Mouse (Mus musculus) neural tube, embryonic 12.5 days (tissue): Measurements from ENCODE around the gene Eif2b3. TPM values are rescaled to one million over a fixed set of nuclear protein-coding genes. Genes with fewer than 3 reads are reported as not detected.

Source experiments
- ATAC-seq: fragments of 200-750 bp; cut with Nextera tagmentation; 2 replicates; pipeline ENCODE4 v1.8.0; 2017; ENCODE audit warnings: low read depth, mild to moderate bottlenecking, moderate TSS enrichment, moderate library complexity; ENCODE audit not compliant: low FRiP score
- H3K27ac ChIP-seq: fragments of 300-500 bp; sonication (generic); 2 replicates; pipeline ENCODE4 v1.5.1; 2016
- H3K27me3 ChIP-seq: fragments of 300-500 bp; sonication (generic); replicated peaks from 2 replicates; pipeline ENCODE4 v1.6.1; 2016; ENCODE audit warnings: mild to moderate bottlenecking
- H3K36me3 ChIP-seq: fragments of 300-500 bp; sonication (generic); 2 replicates; pipeline ENCODE4 v1.6.1; 2016; ENCODE audit warnings: mild to moderate bottlenecking
- H3K4me1 ChIP-seq: fragments of 300-500 bp; sonication (generic); 2 replicates; pipeline ENCODE4 v1.6.1; 2016
- H3K4me2 ChIP-seq: fragments of 300-500 bp; sonication (generic); replicated peaks from 2 replicates; pipeline ENCODE4 v1.6.1; 2016; ENCODE audit warnings: mild to moderate bottlenecking
- H3K4me3 ChIP-seq: fragments of 300-500 bp; sonication (generic); 2 replicates; pipeline ENCODE4 v1.5.1; 2016
- H3K9ac ChIP-seq: fragments of 300-500 bp; sonication (generic); 2 replicates; pipeline ENCODE4 v1.6.1; 2016; ENCODE audit warnings: mild to moderate bottlenecking
- H3K9me3 ChIP-seq: fragments of 300-500 bp; sonication (generic); 2 replicates; pipeline ENCODE4 v1.6.1; 2016; ENCODE audit warnings: mild to moderate bottlenecking
- WGBS: fragments of 180-500 bp; shearing (Covaris S2); methylation state at CpG from one replicate; pipeline ENCODE4 v1.1.7; 2016; 5-methylcytosine and 5-hydroxymethylcytosine counted together
- polyA plus RNA-seq: library from polyadenylated mRNA; unstranded; fragments of >200 nt; fragmentation: Nextera tagmentation; extraction: Ambion mirVana; gene quantifications from 2 replicates; pipeline ENCODE4 v1.2.1, GENCODE M21; 2016

Gene Eif2b3
- polyA plus RNA-seq, 1 experiment from 2014 or later, result 48.6 TPM

- H3K27ac ChIP-seq, result no peak overlapping the region
- 47% methylated on average over 7 of the region's 7 CpGs for WGBS
Observed at GRCm38 (mm10) chr4:117101218-117101617, 82.0 kb downstream of the Eif2b3 start.

GRCm38 (mm10) chr4:117104672-117105071 is 85.5 kb downstream of the Eif2b3 start:
- no peak overlapping the region for H3K27ac ChIP-seq
- no peaks in the 10 kb centered on the region for H3K9me3 ChIP-seq
- no peak for ATAC-seq
- H3K4me3 ChIP-seq, result no peak overlapping the region
- no peak overlapping the region for H3K4me2 ChIP-seq
- H3K27me3 ChIP-seq, result no peaks in the 10 kb centered on the region
- no peaks in the 10 kb centered on the region for H3K4me1 ChIP-seq
- H3K36me3 ChIP-seq, result peaks cover 20% of the 10 kb centered on the region
- no peak overlapping the region for H3K9ac ChIP-seq
- WGBS, result 86% methylated on average over 10 of the region's 10 CpGs

More at GRCm38 (mm10) chr4:117101218-117101617, 82.0 kb downstream of the Eif2b3 start:
- no peaks in the 10 kb centered on the region for H3K9me3 ChIP-seq
- ATAC-seq, result no peak
- 0 out of 2 replicates have a peak, but pooled peaks cover 3% of the 10 kb centered on the region for H3K36me3 ChIP-seq
- H3K4me1 ChIP-seq, result peaks cover 21% of the 10 kb centered on the region
- no peaks in the 10 kb centered on the region; the same call in 1 of the 2 replicates for H3K27me3 ChIP-seq
- H3K4me2 ChIP-seq, result no peak overlapping the region
- no peak overlapping the region for H3K9ac ChIP-seq
- no peak overlapping the region for H3K4me3 ChIP-seq

- Histone ChIP-seq H3K4me2 (no peak overlapping the region), H3K9ac (no peak overlapping the region), H3K27ac (no peak overlapping the region), H3K4me3 (no peak overlapping the region), H3K27me3 (no peaks in the 10 kb centered on the region), H3K9me3 (no peaks in the 10 kb centered on the region), H3K36me3 (peaks cover 24% of the 10 kb centered on the region), H3K4me1 (no peaks in the 10 kb centered on the region)
- 82% methylated on average over 10 of the region's 10 CpGs for WGBS
- ATAC-seq, result no peak
Observed at GRCm38 (mm10) chr4:117105127-117105526, 85.9 kb downstream of the Eif2b3 start.

- Histone ChIP-seq H3K4me3 (no peak overlapping the region), H3K27me3 (no peaks in the 10 kb centered on the region), H3K9ac (no peak overlapping the region), H3K27ac (no peak overlapping the region), H3K9me3 (no peaks in the 10 kb centered on the region), H3K4me2 (no peak overlapping the region), H3K36me3 (peaks cover 40% of the 10 kb centered on the region), H3K4me1 (no peaks in the 10 kb centered on the region)
- no peak for ATAC-seq
- WGBS, result 93% methylated on average over 18 of the region's 18 CpGs
Observed at GRCm38 (mm10) chr4:117107813-117108523, 88.8 kb downstream of the Eif2b3 start.

GRCm38 (mm10) chr4:117108524-117108849 is 89.3 kb downstream of the Eif2b3 start:
- H3K9me3 ChIP-seq, result no peaks in the 10 kb centered on the region
- no peak overlapping the region for H3K9ac ChIP-seq
- no peak overlapping the region for H3K4me3 ChIP-seq
- no peak overlapping the region for H3K4me2 ChIP-seq
- H3K27me3 ChIP-seq, result no peaks in the 10 kb centered on the region
- H3K4me1 ChIP-seq, result no peaks in the 10 kb centered on the region
- no peak for ATAC-seq
- no peak overlapping the region for H3K27ac ChIP-seq
- 96% methylated on average over 6 of the region's 6 CpGs for WGBS
- peaks cover 40% of the 10 kb centered on the region for H3K36me3 ChIP-seq

- H3K27ac ChIP-seq, result no peak overlapping the region
- no peak for ATAC-seq
- H3K9ac ChIP-seq, result no peak overlapping the region
- H3K36me3 ChIP-seq, result peaks cover 45% of the 10 kb centered on the region
- WGBS, result 92% methylated on average over 25 of the region's 25 CpGs
- H3K4me1 ChIP-seq, result no peaks in the 10 kb centered on the region
- H3K4me2 ChIP-seq, result no peak overlapping the region
- no peaks in the 10 kb centered on the region for H3K9me3 ChIP-seq
- H3K4me3 ChIP-seq, result no peak overlapping the region
- no peaks in the 10 kb centered on the region for H3K27me3 ChIP-seq
Observed at GRCm38 (mm10) chr4:117109330-117109729, 90.1 kb downstream of the Eif2b3 start.

- ATAC-seq, result no peak
- no peaks in the 10 kb centered on the region for H3K4me1 ChIP-seq
- H3K4me3 ChIP-seq, result no peak overlapping the region
- H3K4me2 ChIP-seq, result no peak overlapping the region
- no peak overlapping the region for H3K27ac ChIP-seq
- peaks cover 51% of the 10 kb centered on the region for H3K36me3 ChIP-seq
- H3K9ac ChIP-seq, result no peak overlapping the region
- H3K27me3 ChIP-seq, result no peaks in the 10 kb centered on the region
- 94% methylated on average over 13 of the region's 13 CpGs for WGBS
- no peaks in the 10 kb centered on the region for H3K9me3 ChIP-seq
Observed at GRCm38 (mm10) chr4:117110249-117110648, 91.0 kb downstream of the Eif2b3 start.

GRCm38 (mm10) chr4:117110985-117111384 is 91.8 kb downstream of the Eif2b3 start:
- Histone ChIP-seq H3K27ac (no peak overlapping the region), H3K4me1 (no peaks in the 10 kb centered on the region), H3K4me2 (no peak overlapping the region), H3K4me3 (no peak overlapping the region), H3K27me3 (no peaks in the 10 kb centered on the region), H3K9ac (no peak overlapping the region), H3K9me3 (no peaks in the 10 kb centered on the region), H3K36me3 (peaks cover 51% of the 10 kb centered on the region)
- no peak for ATAC-seq
- 95% methylated on average over 11 of the region's 11 CpGs for WGBS

- Histone ChIP-seq H3K9me3 (no peaks in the 10 kb centered on the region), H3K9ac (no peak overlapping the region), H3K36me3 (peaks cover 48% of the 10 kb centered on the region), H3K4me1 (no peaks in the 10 kb centered on the region), H3K4me3 (no peak overlapping the region), H3K4me2 (no peak overlapping the region), H3K27me3 (no peaks in the 10 kb centered on the region), H3K27ac (no peak overlapping the region)
- 90% methylated on average over 1 of the region's 1 CpGs for WGBS
- ATAC-seq, result no peak
Observed at GRCm38 (mm10) chr4:117113237-117113636, 94.0 kb downstream of the Eif2b3 start.

- Histone ChIP-seq H3K4me3 (no peak overlapping the region), H3K36me3 (peaks cover 25% of the 10 kb centered on the region), H3K27ac (no peak overlapping the region), H3K4me2 (no peak overlapping the region), H3K9me3 (no peaks in the 10 kb centered on the region), H3K9ac (no peak overlapping the region), H3K4me1 (no peaks in the 10 kb centered on the region), H3K27me3 (no peaks in the 10 kb centered on the region)
- ATAC-seq, result no peak
- 85% methylated on average over 5 of the region's 5 CpGs for WGBS
Observed at GRCm38 (mm10) chr4:117115592-117115991, 96.4 kb downstream of the Eif2b3 start.

- WGBS, result 92% methylated on average over 7 of the region's 7 CpGs
- no peak overlapping the region for H3K9ac ChIP-seq
- no peak overlapping the region for H3K27ac ChIP-seq
- H3K27me3 ChIP-seq, result no peaks in the 10 kb centered on the region
- no peaks in the 10 kb centered on the region for H3K9me3 ChIP-seq
- H3K4me2 ChIP-seq, result no peak overlapping the region
- peaks cover 14% of the 10 kb centered on the region for H3K36me3 ChIP-seq
- no peak for ATAC-seq
- peaks cover 3% of the 10 kb centered on the region for H3K4me1 ChIP-seq
- no peak overlapping the region for H3K4me3 ChIP-seq
Observed at GRCm38 (mm10) chr4:117117931-117118330, 98.7 kb downstream of the Eif2b3 start.

GRCm38 (mm10) chr4:117119636-117120035 is 100.4 kb downstream of the Eif2b3 start:
- WGBS, result 79% methylated on average over 5 of the region's 5 CpGs
- no peak for ATAC-seq
- Histone ChIP-seq H3K9ac (peak overlapping the region; percentile 71), H3K4me3 (peak overlapping the region; percentile 63), H3K27ac (peak overlapping the region; percentile 83), H3K27me3 (no peaks in the 10 kb centered on the region), H3K4me1 (peaks cover 5% of the 10 kb centered on the region), H3K36me3 (peaks cover 3% of the 10 kb centered on the region; the same call in 1 of the 2 replicates), H3K4me2 (peak overlapping the region; percentile 99), H3K9me3 (no peaks in the 10 kb centered on the region)

GRCm38 (mm10) chr4:117120052-117120444 is 100.8 kb downstream of the Eif2b3 start:
- Histone ChIP-seq H3K4me1 (peaks cover 9% of the 10 kb centered on the region), H3K27ac (peak overlapping the region; percentile 83), H3K4me3 (peak overlapping the region; percentile 63), H3K4me2 (peak overlapping the region; percentile 99), H3K27me3 (no peaks in the 10 kb centered on the region), H3K9ac (peak overlapping the region; percentile 71), H3K36me3 (no peaks in the 10 kb centered on the region), H3K9me3 (no peaks in the 10 kb centered on the region)
- WGBS, result 7% methylated on average over 10 of the region's 10 CpGs
- ATAC-seq, result peak; percentile 31; the same call in 1 of the 2 replicates
